Comparison of ENCODE assay signal across 7 mouse cellular contexts in genomic region chr10:93763074-93763473, GRCm38 (mm10).
DNase-seq lines count a peak whose midpoint lies in the region; TF ChIP-seq lines count a peak whose summit lies in the region.

No protein-coding gene starts in this region.

- intact Hi-C loops in left cerebral cortex, adult 2 months (cut with DNase I) = no loop called here
- intact Hi-C loops in left cerebral cortex, postnatal 10 days (cut with DNase I) = no loop called here

- peak; percentile 62 for TF ChIP-seq CTCF in left cerebral cortex, adult 2 months (IDR thresholded peaks at IDR 0.05)
- TF ChIP-seq CTCF in testis, adult 2 months (IDR thresholded peaks at IDR 0.05; ENCODE audit: control insufficient read depth, insufficient read depth, insufficient replicate concordance, low read depth, low read length) = peak; percentile 51; the same call in 1 of the 2 replicates

- no peaks in the 10 kb centered on the region for H3K36me3 ChIP-seq in testis, adult 2 months (ENCODE audit: control insufficient read depth, insufficient read depth, low read length)

- TF ChIP-seq POLR2A in testis, adult 2 months (IDR thresholded peaks at IDR 0.05; ENCODE audit: control insufficient read depth, low read depth, low read length) = no peak

- H3K4me1 ChIP-seq in testis, adult 2 months (ENCODE audit: control insufficient read depth, insufficient read depth, low read length) = no peaks in the 10 kb centered on the region

- H3K27ac ChIP-seq in left cerebral cortex, adult 2 months = no peak overlapping the region
- no peak overlapping the region for H3K27ac ChIP-seq in testis, adult 2 months (ENCODE audit: control insufficient read depth, insufficient read depth, low read depth, low read length)

- no peaks in the 10 kb centered on the region for H3K27me3 ChIP-seq in testis, adult 2 months (ENCODE audit: control insufficient read depth, insufficient read depth, low read length)

- no peak overlapping the region for H3K4me3 ChIP-seq in left cerebral cortex, adult 2 months
- no peak overlapping the region for H3K4me3 ChIP-seq in testis, adult 2 months (ENCODE audit: control insufficient read depth, low read depth, low read length)

- no peak for DNase-seq in left cerebral cortex, adult 2 months (ENCODE audit: extremely low spot score in 1 of 2, low spot score in 2 of 2)
- DNase-seq in left cerebral cortex, adult 8-10 months (ENCODE audit: low spot score in 2 of 2) = no peak
- peak; percentile 64 for DNase-seq in NIH3T3 (ENCODE audit: low read depth)
- peak; percentile 53 for DNase-seq in c-Kit-positive CD71-positive TER-119-positive erythroid progenitor cells, embryonic 14.5 days (ENCODE audit: low spot score)
- DNase-seq in lung, adult 18-20 months = peak; percentile 42 to 57
- DNase-seq in left cerebral cortex, postnatal 10 days (ENCODE audit: extremely low spot score in 1 of 2, low spot score in 2 of 2) = no peak

Comparison
In these comparisons a context has a peak if more than half of its experiments do, and no peak if none do; other contexts are left out.
1. DNase-seq: peak in NIH3T3 (single experiment), c-Kit-positive CD71-positive TER-119-positive erythroid progenitor cells, embryonic 14.5 days (single experiment) and lung, adult 18-20 months (2 of 2); none in left cerebral cortex, adult 2 months (0 of 2), left cerebral cortex, adult 8-10 months (0 of 2) and left cerebral cortex, postnatal 10 days (0 of 2).